Mouse (Mus musculus): ENCODE data around the gene Adamts20.

Adamts20 gene

GRCm38 (mm10) chr15:94334586-94334985 lies 130.6 kb downstream of the Adamts20 start:
- no peak for DNase-seq

GRCm38 (mm10) chr15:94326626-94327025 lies 138.6 kb downstream of the Adamts20 start:
- DNase-seq = no peak

GRCm38 (mm10) chr15:94325509-94326181 lies 139.6 kb downstream of the Adamts20 start:
- peak; percentile 73 to 74 for DNase-seq

GRCm38 (mm10) chr15:94316171-94316570 lies 149.0 kb downstream of the Adamts20 start:
- DNase-seq = no peak

- no peak for DNase-seq
Measured at GRCm38 (mm10) chr15:94309689-94310088, 155.5 kb downstream of the Adamts20 start.

- DNase-seq = no peak
Measured at GRCm38 (mm10) chr15:94307888-94308287, 157.3 kb downstream of the Adamts20 start.

GRCm38 (mm10) chr15:94303151-94303550 lies 162.1 kb downstream of the Adamts20 start:
- no peak for DNase-seq

- no peak for DNase-seq
Measured at GRCm38 (mm10) chr15:94294084-94294483, 171.1 kb downstream of the Adamts20 start.

- DNase-seq = no peak
Measured at GRCm38 (mm10) chr15:94288015-94288414, 177.2 kb downstream of the Adamts20 start.

GRCm38 (mm10) chr15:94287495-94287894 lies 177.7 kb downstream of the Adamts20 start:
- DNase-seq = no peak

- DNase-seq = no peak
Measured at GRCm38 (mm10) chr15:94276418-94276817, 188.8 kb downstream of the Adamts20 start.

- peak; percentile 56 to 87 for DNase-seq
Measured at GRCm38 (mm10) chr15:94265630-94266029, 199.6 kb downstream of the Adamts20 start.

GRCm38 (mm10) chr15:94264497-94264879 lies 200.7 kb downstream of the Adamts20 start:
- DNase-seq = no peak

- no peak for DNase-seq
Measured at GRCm38 (mm10) chr15:94263866-94264496, 201.2 kb downstream of the Adamts20 start.

- DNase-seq = no peak
Measured at GRCm38 (mm10) chr15:94263241-94263640, 202.0 kb downstream of the Adamts20 start.

- DNase-seq = no peak
Measured at GRCm38 (mm10) chr15:94259497-94259896, 205.7 kb downstream of the Adamts20 start.

- no peak for DNase-seq
Measured at GRCm38 (mm10) chr15:94255538-94255937, 209.7 kb downstream of the Adamts20 start.

GRCm38 (mm10) chr15:94254861-94255516 lies 210.2 kb downstream of the Adamts20 start:
- DNase-seq = no peak

GRCm38 (mm10) chr15:94254091-94254860 lies 210.9 kb downstream of the Adamts20 start:
- no peak for DNase-seq

- no peak for DNase-seq
Measured at GRCm38 (mm10) chr15:94252962-94253712, 212.1 kb downstream of the Adamts20 start.

- no peak for DNase-seq
Measured at GRCm38 (mm10) chr15:94249766-94250165, 215.5 kb downstream of the Adamts20 start.

- DNase-seq = no peak
Measured at GRCm38 (mm10) chr15:94248386-94248785, 216.8 kb downstream of the Adamts20 start.
